Mouse (Mus musculus) layer of hippocampus, adult 18-20 months (tissue): ENCODE measurements at regions not wholly inside any gene's neighbourhood (a gene's known extent, or its start where the extent isn't known, plus 50 kb on each side); places are given as distances from the start of the nearest gene placed in this dataset.

Experiments
- DNase-seq, 2 experiments: peaks; one replicate each; pipeline ENCODE4 v3.0.0; 2022; ENCODE audit warnings: low spot score in 2 of 2

DNA sequence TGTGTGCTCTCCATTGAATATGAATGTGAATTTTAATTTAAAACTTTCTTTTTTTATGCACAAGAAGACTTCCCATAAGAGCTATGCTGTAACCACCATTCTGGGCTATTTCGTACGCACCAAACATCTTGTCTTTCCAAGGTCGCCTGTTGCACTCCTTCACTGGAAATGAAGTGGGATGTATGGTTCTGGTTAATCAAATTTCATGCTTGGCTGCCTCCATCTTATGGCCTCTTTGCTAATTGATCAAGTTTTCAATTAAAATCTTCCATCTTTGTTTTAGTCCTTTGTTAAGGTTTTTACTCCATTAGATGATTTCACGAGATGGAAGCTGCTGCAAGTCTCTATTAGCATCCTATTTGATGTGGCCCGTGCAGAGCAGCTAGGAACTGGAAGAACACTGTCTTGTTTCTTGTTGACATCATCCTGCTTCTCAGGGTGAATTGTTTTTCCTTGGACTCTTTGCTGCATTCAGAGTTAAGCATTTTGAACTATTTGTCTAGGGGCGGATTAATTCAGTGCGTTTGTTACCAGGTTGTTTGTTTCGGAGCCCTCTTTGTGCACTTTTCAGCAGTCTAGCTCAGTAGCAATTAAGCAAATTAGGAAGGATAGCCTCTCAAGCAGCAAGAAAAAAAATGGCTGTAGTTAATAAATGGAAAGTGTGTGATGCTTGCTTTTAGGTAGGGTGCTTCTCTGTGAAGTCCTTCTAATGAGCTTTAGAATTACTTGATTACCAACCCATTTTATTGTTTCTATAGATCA, 147.4 kb upstream of the Alcam start:
- no peak for DNase-seq

DNA sequence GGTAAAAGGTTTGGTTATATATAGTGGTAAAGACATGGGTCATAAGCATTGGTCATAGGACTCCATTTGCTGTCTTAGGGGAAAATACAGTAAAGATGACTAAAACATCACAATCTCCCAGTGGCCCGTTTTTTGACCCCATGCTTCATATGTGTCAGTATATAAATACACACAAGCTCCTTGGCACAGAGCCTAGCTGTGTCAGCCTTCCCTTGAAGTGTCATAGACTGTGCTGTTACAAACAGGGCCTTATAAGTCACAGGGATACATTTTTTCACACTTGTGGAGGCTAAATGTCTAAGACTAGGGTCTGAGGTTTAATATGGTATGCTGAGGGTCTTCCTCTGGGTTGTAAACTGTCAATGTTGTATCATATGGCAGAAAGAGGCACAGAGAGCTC, 144.4 kb upstream of the Alcam start:
- DNase-seq = no peak

DNA sequence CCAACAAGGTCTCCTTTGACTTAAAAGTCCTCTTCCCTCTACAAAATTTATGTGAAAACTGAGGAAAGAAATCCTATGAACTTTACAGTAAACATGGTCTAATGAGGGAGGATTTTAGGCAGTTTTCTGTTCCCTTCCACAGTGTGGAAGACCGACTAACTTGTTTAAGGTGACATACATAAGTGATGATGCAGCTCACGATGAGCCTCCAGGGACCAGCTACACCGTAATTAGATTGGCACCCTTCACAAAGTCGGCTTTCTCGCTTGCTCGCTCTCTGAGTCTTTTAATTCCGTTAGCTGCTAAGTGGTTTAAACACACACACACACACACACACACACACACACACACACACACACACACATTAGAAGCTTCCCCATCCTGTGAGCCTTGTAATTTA, 143.3 kb upstream of the Alcam start:
- no peak for DNase-seq

DNA sequence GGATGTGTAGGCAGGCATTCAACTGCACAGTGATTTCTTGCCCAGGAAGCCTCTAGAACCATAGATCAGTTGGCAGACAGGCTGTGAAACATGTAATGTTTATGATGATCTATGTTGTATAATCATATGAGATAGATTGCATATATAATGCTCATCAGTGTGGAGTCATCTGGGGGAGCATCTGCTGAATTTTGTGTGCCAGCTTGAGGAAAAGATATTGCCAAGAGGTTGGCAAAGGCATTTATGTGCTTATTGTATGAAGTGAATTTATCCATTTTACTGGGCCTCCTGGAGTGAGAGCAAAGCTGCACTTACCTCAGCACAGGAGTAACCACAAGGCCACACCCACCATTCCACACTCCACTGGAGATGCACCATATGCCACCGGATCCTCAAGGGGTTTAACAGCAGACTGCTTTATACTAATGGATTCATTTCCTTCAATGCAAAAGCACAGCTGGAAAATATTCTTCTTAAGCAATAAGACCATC, 134.5 kb upstream of the Alcam start:
- peak; percentile 34 to 63 for DNase-seq

DNA sequence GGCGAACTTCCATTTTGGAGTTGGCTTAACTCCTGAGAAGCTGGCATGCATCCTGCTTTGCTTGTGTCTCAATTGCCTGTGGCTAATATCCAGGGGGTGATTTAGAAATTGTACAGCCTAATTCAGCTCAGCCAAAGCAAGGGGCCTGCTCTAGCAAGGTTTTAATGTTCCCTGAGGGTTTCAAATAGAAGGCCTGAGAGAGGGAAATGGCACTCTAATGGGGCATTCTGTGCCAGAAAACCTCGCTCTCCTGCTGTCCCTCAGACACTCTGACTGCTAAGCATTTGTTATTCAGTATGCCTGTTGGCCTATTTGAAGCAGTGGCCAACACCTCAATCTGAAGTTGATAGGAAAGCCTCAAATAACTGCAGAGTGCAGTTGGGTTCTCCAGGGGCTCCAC, 115.2 kb upstream of the Alcam start:
- DNase-seq = peak; percentile 1 to 31

DNA sequence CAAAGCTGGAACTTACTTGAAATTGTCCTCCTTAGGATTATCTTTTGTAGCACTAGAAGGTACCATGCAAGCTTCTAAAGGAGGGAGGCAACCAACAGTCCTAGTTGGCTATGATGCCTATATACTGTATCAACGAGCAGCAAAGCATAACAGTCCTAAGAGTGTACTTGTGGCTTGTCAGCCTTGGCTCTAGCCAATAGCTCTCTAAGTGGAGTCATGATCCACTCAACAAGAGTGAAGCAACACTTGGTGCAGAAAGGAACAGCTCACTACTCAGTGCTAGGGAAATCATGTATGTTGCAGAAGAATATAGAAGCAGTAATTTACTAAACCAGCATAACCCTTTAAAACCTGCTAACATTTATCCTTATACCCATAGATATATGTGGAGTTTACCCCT, 82.4 kb upstream of the Alcam start:
- DNase-seq = no peak

DNA sequence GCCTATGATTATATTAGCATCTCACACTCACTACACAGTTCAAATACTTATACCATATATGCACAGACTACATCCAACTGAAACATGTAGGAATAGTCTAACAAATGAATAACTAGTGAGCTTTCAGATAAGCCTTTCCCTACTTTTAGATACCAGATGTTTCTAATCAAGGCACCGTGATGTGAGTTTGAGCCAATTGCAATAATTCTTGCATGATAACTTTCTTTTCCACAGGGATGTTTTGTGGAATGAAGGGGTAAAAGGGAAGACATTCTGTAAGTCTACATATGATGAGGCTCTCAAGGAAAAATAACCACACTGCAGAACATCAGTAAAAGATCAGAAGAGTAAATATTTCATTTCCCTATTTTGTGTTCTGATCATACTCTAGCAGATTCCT, 80.7 kb upstream of the Alcam start:
- no peak for DNase-seq

DNA sequence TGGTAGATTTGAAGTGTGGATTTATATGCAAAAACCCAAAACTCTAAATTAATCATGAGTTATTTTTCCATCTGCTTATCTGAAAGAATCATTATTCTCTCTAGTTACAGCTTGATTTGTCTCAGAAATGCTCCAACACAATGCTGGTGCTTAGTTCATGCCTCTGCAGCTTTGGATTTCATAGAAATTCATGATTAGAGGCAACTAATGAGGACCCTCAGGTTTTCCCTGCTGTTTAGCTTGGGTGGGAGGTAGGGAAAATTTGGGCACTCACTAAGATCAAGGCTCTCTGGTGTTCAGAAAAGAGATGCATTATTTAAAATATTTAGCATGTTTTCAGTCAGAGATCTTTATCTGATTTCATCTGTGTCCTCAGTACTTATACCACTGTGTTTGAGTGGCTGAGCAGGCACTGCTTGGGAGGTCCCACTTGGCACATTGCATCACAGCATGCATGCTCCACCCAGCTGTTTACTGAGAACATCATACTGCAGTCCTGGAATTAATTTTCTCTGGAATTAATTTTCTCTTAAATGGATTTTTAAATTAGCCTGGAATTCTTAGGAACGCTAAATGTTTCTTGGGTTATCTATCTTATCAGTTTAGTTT, 78.7 kb upstream of the Alcam start:
- no peak for DNase-seq

DNA sequence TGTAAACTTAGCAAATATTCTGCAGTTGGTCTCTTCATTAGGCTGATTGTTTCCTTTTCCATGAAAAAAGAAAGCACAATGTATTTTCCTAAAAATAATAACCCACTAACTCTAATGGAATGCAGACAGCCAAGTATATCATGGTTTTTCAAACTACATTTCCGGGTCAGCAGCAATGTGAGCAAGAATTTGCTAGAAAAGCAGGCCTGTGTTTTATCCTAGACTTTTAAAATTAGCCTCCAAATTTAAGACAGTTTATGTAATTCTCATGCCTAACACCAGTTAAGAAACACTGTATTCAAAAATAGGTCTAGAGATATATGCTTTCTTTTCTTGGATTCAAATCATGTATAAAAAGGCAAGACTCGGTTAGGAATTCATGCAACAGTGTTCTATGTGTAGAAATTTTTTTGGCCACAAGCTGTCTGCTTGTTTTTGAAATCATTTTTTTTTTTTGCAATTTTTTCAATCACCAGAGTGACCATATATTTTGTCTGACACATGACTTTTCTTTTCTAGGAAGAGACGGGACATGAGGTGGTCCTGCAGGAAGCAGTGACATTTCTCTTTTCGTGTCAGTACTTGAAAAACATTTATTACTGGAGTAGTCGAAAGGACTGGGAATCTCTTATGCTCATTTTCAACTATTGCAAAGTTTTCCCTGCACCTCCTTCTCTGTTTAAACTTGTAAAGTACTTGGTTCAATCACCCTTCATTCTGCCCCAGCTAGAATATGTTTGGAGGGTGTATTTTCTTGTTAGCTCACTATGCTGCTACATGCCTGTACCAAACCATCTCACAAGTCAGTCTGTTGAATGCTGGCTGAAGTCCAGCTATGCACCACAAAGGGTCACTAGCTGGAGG, 59.9 kb upstream of the Alcam start:
- DNase-seq = no peak

DNA sequence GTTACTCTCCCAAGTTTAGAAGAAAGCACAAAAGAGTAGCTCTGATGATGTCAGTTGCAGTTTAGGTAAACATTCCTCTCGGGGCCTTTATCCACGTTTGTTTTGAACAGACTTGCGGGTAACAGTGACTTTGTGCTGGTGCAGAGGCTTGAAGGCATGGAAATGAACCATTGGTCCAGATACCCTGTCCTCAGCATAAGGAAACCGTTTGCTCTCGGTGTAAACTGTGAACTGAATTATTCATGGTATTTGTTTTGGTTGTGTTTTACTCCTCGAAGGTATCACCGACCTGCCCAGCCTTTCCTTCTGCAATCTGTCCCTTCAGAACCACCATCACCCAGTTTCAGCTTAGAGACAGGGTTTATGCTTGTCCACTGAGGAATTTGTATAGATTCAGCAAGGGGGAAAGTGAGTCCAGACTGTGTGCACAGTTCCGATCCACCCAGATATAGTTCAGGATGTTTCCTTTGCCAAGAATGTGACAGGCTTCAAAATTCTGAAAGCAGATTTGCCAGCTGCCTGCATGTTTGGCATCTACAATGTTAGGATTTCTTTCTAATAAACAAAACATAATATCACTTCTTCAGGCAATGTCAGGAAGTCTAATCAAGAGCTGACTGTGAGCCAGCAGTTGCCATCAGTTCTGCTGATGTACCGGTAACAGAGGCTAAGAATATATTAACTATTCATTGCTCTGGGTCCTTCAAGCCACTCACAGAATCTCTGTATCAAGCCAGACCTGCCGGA, 54.9 kb upstream of the Alcam start:
- DNase-seq = peak in 1 of 2 experiments; percentile 2
